Mouse (Mus musculus) spleen, adult 2 months (tissue): ENCODE results near the gene Arhgef11.
A peak's percentile ranks its signal among the peaks of the same experiment; 100 is the strongest.

Experiments
- CTCF ChIP-seq: fragments of 200-500 bp; IDR thresholded peaks from 2 replicates; pipeline ENCODE4 v1.5.1; 2011; ENCODE audit warnings: mild to moderate bottlenecking, inconsistent platforms; ENCODE audit not compliant: insufficient read depth, insufficient read length, insufficient replicate concordance; ENCODE audit errors: extremely low read depth
- POLR2A ChIP-seq: fragments of 200-500 bp; IDR thresholded peaks from 2 replicates; pipeline ENCODE4 v1.6.1; 2011; ENCODE audit warnings: low read depth, low read length, inconsistent platforms

DNA sequence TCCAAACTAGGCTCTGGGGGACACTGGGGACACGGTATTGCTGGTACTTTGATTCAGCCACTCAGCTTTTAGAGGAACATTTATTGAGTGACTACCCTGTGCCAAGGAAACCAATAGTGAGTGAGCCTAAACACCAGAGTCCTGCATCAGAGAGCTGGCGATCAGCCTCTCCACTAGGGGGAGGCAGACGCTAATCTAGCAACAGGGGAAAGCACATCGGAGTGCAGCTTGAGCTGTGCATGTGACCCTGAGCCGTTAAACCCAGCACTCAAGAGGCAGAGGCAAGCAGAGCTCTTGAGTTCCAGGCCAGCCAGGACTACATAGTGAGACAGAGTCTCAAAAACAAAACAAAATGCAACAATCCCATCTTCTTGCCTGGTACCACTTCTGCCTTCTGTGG lies 131.7 kb downstream of the Arhgef11 start:
- TF ChIP-seq CTCF (peak; percentile 71; the same call in 1 of the 2 replicates), POLR2A (no peak)
